Mouse (Mus musculus) heart, postnatal 4 days (tissue): ENCODE results near the gene Fgfr2. TPM values are rescaled to one million over a fixed set of nuclear protein-coding genes. Genes with fewer than 3 reads are reported as not detected.

Experiments
- DNase-seq: peaks from one replicate; pipeline ENCODE4 v3.0.0; 2021
- total RNA-seq, 2 experiments: library from RNA; stranded (reverse); gene quantifications; 2 replicates each; pipeline ENCODE4 v1.2.3; 2021

Fgfr2 gene
- total RNA-seq, 2 experiments from 2014 or later: 10.2 to 10.6 TPM

- DNase-seq: no peak
Measured at GRCm38 (mm10) chr7:130953376-130953775, 2169.8 kb downstream of the Fgfr2 start.

- DNase-seq: no peak
Measured at GRCm38 (mm10) chr7:130951004-130951403, 2172.1 kb downstream of the Fgfr2 start.

- no peak for DNase-seq
Measured at GRCm38 (mm10) chr7:130950482-130950881, 2172.7 kb downstream of the Fgfr2 start.

- peak; percentile 66 for DNase-seq
Measured at GRCm38 (mm10) chr7:130949331-130949751, 2173.8 kb downstream of the Fgfr2 start.

GRCm38 (mm10) chr7:130948563-130949208 is 2174.5 kb downstream of the Fgfr2 start:
- peak; percentile 55 for DNase-seq

- no peak for DNase-seq
Measured at GRCm38 (mm10) chr7:130946303-130946702, 2176.8 kb downstream of the Fgfr2 start.

- DNase-seq: no peak
Measured at GRCm38 (mm10) chr7:130945730-130946129, 2177.4 kb downstream of the Fgfr2 start.

GRCm38 (mm10) chr7:130944766-130945475 is 2178.2 kb downstream of the Fgfr2 start:
- no peak for DNase-seq

GRCm38 (mm10) chr7:130943280-130943895 is 2179.8 kb downstream of the Fgfr2 start:
- no peak for DNase-seq

GRCm38 (mm10) chr7:130940733-130941132 is 2182.4 kb downstream of the Fgfr2 start:
- DNase-seq: no peak

- DNase-seq: no peak
Measured at GRCm38 (mm10) chr7:130938896-130939295, 2184.3 kb downstream of the Fgfr2 start.

GRCm38 (mm10) chr7:130938005-130938404 is 2185.1 kb downstream of the Fgfr2 start:
- no peak for DNase-seq

- DNase-seq: peak; percentile 54
Measured at GRCm38 (mm10) chr7:130937266-130937841, 2185.8 kb downstream of the Fgfr2 start.

GRCm38 (mm10) chr7:130936472-130936951 is 2186.6 kb downstream of the Fgfr2 start:
- DNase-seq: peak; percentile 67

- DNase-seq: peak; percentile 91
Measured at GRCm38 (mm10) chr7:130935793-130936471, 2187.2 kb downstream of the Fgfr2 start, which contains the start of gene Htra1. Gene Htra1, plus strand, starts transcription at chr7:130936111.

GRCm38 (mm10) chr7:130935421-130935792 is 2187.7 kb downstream of the Fgfr2 start:
- peak; percentile 32 for DNase-seq

- DNase-seq: no peak
Measured at GRCm38 (mm10) chr7:130934654-130935053, 2188.5 kb downstream of the Fgfr2 start.

GRCm38 (mm10) chr7:130932921-130933320 is 2190.2 kb downstream of the Fgfr2 start:
- DNase-seq: no peak

GRCm38 (mm10) chr7:130930401-130930800 is 2192.7 kb downstream of the Fgfr2 start:
- DNase-seq: no peak

- peak; percentile 42 for DNase-seq
Measured at GRCm38 (mm10) chr7:130922981-130923731, 2200.0 kb downstream of the Fgfr2 start.

- no peak for DNase-seq
Measured at GRCm38 (mm10) chr7:130918260-130918659, 2204.9 kb downstream of the Fgfr2 start.
